In the genomic region with DNA sequence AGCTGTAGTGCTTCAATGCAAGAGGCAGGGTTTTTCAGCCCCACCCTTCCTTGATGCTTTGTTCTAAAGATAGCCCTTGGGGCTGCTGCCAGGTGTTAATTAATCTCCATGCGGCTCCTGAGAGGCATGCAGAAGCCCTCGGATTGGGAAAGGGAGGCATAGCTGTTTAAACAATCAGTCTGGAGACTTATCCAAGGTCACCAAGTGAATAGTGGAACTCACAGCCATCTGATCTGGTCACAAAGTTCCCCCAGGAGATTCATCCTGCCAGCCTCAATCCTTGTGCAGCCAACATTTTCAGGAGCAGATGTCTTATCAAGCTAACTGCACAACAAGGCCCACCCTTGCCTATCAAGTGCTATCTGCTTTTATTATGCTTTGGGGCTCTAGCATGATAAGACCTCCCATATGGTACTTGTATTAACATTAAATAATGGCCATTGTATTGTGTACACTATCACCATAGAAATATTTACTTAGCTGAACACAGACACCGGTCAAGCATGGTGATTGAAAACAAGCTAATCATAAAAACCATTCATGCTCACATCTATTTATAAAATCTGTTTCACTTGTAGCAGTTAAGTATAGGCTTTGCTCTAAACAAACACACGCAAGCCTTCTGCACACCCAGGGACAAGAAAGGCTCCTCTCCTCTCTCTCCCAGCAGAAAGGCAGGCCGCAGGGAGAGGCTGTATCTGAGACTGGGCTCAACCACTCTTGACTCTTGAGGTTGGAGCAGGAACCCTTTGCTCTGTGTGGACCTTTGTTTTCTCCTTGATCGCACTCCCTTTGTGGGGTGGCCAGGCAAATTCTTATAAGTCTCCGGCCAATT, we compare ENCODE assay signal across 11 mouse cellular contexts.
DNase-seq lines count a peak whose midpoint lies in the region; ATAC-seq and TF ChIP-seq lines count a peak whose summit lies in the region.
"Had no signal": no experiment of that assay in that cellular context is flagged by ENCODE, and none has a peak within 500 bp of the region (broad histone marks: within the 10 kb centered on the region; RNA-seq: fewer than 3 reads in every experiment).

No protein-coding gene starts in this region.

- ATAC-seq in kidney, embryonic 15.5 days (replicated peaks; ENCODE audit: low FRiP score), result no peak
- no peak for ATAC-seq in intestine, postnatal 0 days
- ATAC-seq: hindbrain, embryonic 16.5 days had no signal

- no peak overlapping the region for H3K27ac ChIP-seq in kidney, embryonic 15.5 days
- H3K27ac ChIP-seq in heart, embryonic 10.5 days, result 0 out of 2 replicates have a peak overlapping the region, but pooled peaks have one; percentile 36
- peak overlapping the region; percentile 4; the same call in 1 of the 2 replicates for H3K27ac ChIP-seq in intestine, postnatal 0 days (ENCODE audit: low read depth, low read length)
- H3K27ac ChIP-seq: limb, embryonic 13.5 days had no signal

- peak; percentile 40 for DNase-seq in kidney, adult 18-20 months
- no peak for DNase-seq in heart, embryonic 10.5 days (ENCODE audit: low spot score)
- DNase-seq in naive thymus-derived CD4-positive, alpha-beta T cell, adult 2 months (ENCODE audit: low read depth), result peak; percentile 52
- no peak for DNase-seq in layer of hippocampus, postnatal 36 days
- no peak for DNase-seq in left cerebral cortex, adult 11 months (ENCODE audit: low spot score)
- DNase-seq in cerebellum, postnatal 14 days, result no peak

- H3K4me1 ChIP-seq in kidney, embryonic 15.5 days, result peaks cover 21% of the 10 kb centered on the region
- H3K4me1 ChIP-seq in heart, embryonic 10.5 days, result peaks cover 20% of the 10 kb centered on the region
- H3K4me1 ChIP-seq in intestine, postnatal 0 days (replicated peaks; ENCODE audit: control insufficient read depth, insufficient read depth, low read length), result no peaks in the 10 kb centered on the region

- no peak overlapping the region for H3K4me2 ChIP-seq in kidney, embryonic 15.5 days
- H3K4me2 ChIP-seq in intestine, postnatal 0 days (replicated peaks; ENCODE audit: low read depth), result no peak overlapping the region
- H3K4me2 ChIP-seq: limb, embryonic 13.5 days; midbrain, embryonic 11.5 days had no signal

- 64% methylated on average over 7 of the region's 7 CpGs for WGBS in kidney, embryonic 15.5 days
- 59% methylated on average over 7 of the region's 7 CpGs for WGBS in heart, embryonic 10.5 days
- WGBS in intestine, postnatal 0 days, result 37% methylated on average over 7 of the region's 7 CpGs

- no peaks in the 10 kb centered on the region for H3K27me3 ChIP-seq in kidney, embryonic 15.5 days
- H3K27me3 ChIP-seq in heart, embryonic 10.5 days (ENCODE audit: insufficient read depth, poor library complexity, severe bottlenecking), result no peaks in the 10 kb centered on the region
- no peaks in the 10 kb centered on the region for H3K27me3 ChIP-seq in intestine, postnatal 0 days (replicated peaks; ENCODE audit: control insufficient read depth, insufficient read depth, low read length)

- no peak overlapping the region for H3K4me3 ChIP-seq in kidney, embryonic 15.5 days (replicated peaks)
- no peak overlapping the region for H3K4me3 ChIP-seq in heart, embryonic 10.5 days
- no peak overlapping the region for H3K4me3 ChIP-seq in intestine, postnatal 0 days (ENCODE audit: low read depth, low read length)
- H3K4me3 ChIP-seq: limb, embryonic 13.5 days had no signal

- H3K36me3 ChIP-seq in kidney, embryonic 15.5 days, result no peaks in the 10 kb centered on the region
- H3K36me3 ChIP-seq in heart, embryonic 10.5 days, result no peaks in the 10 kb centered on the region
- H3K36me3 ChIP-seq in intestine, postnatal 0 days (ENCODE audit: control insufficient read depth, insufficient read depth), result no peaks in the 10 kb centered on the region
- H3K36me3 ChIP-seq: limb, embryonic 13.5 days had no signal

- no peak overlapping the region for H3K9ac ChIP-seq in kidney, embryonic 15.5 days
- no peak overlapping the region for H3K9ac ChIP-seq in intestine, postnatal 0 days (ENCODE audit: low read depth, low read length)
- H3K9ac ChIP-seq: limb, embryonic 13.5 days had no signal

- no peak for TF ChIP-seq CTCF in intestine, postnatal 0 days (IDR thresholded peaks at IDR 0.05; ENCODE audit: low read depth)

- H3K9me3 ChIP-seq in kidney, embryonic 15.5 days (replicated peaks), result no peaks in the 10 kb centered on the region
- no peaks in the 10 kb centered on the region for H3K9me3 ChIP-seq in heart, embryonic 10.5 days
- H3K9me3 ChIP-seq in intestine, postnatal 0 days (ENCODE audit: control insufficient read depth), result no peaks in the 10 kb centered on the region
- H3K9me3 ChIP-seq: limb, embryonic 13.5 days had no signal

Comparison
In these comparisons a context has a peak if more than half of its experiments do, and no peak if none do; other contexts are left out.
1. DNase-seq: peak in kidney, adult 18-20 months (single experiment) and naive thymus-derived CD4-positive, alpha-beta T cell, adult 2 months (single experiment); none in heart, embryonic 10.5 days (single experiment), layer of hippocampus, postnatal 36 days (0 of 2), left cerebral cortex, adult 11 months (single experiment) and cerebellum, postnatal 14 days (0 of 2).